Mouse (Mus musculus): ENCODE measurements around the gene Eif3m. TPM values are rescaled to one million over a fixed set of nuclear protein-coding genes. Genes with fewer than 3 reads are reported as not detected.
A peak's percentile ranks its signal among the peaks of the same experiment; 100 is the strongest.

The Eif3m gene
- polyA plus RNA-seq, 1 experiment from 2014 or later, result 330 TPM

GRCm38 (mm10) chr2:105023815-105024214, 6.9 kb upstream of the Eif3m start:
- Histone ChIP-seq H3K9me3 (ENCODE audit: control insufficient read depth, low read length) (no peaks in the 10 kb centered on the region), H3K4me1 (replicated peaks; ENCODE audit: control insufficient read depth, insufficient read depth, low read length) (peaks cover 13% of the 10 kb centered on the region), H3K27ac (ENCODE audit: low read depth, low read length) (no peak overlapping the region), H3K9ac (ENCODE audit: low read depth, low read length) (no peak overlapping the region), H3K36me3 (ENCODE audit: control insufficient read depth, insufficient read depth, low read length) (no peaks in the 10 kb centered on the region), H3K4me2 (no peak overlapping the region), H3K4me3 (ENCODE audit: low read depth, low read length) (no peak overlapping the region), H3K27me3 (replicated peaks; ENCODE audit: control insufficient read depth, insufficient read depth, low read length) (no peaks in the 10 kb centered on the region)
- DNase-seq (ENCODE audit: low spot score), result no peak
- 70% methylated on average over 4 of the region's 4 CpGs for WGBS
- ATAC-seq (replicated peaks; ENCODE audit: low FRiP score), result no peak

GRCm38 (mm10) chr2:105023031-105023615, 6.2 kb upstream of the Eif3m start:
- ATAC-seq (replicated peaks; ENCODE audit: low FRiP score) (peak; percentile 67), DNase-seq (ENCODE audit: low spot score) (no peak)
- no peak overlapping the region for H3K4me2 ChIP-seq
- H3K9ac ChIP-seq (ENCODE audit: low read depth, low read length), result no peak overlapping the region
- H3K36me3 ChIP-seq (ENCODE audit: control insufficient read depth, insufficient read depth, low read length), result no peaks in the 10 kb centered on the region
- no peak overlapping the region for H3K27ac ChIP-seq (ENCODE audit: low read depth, low read length)
- no peak overlapping the region for H3K4me3 ChIP-seq (ENCODE audit: low read depth, low read length)
- H3K27me3 ChIP-seq (replicated peaks; ENCODE audit: control insufficient read depth, insufficient read depth, low read length), result no peaks in the 10 kb centered on the region
- peaks cover 13% of the 10 kb centered on the region for H3K4me1 ChIP-seq (replicated peaks; ENCODE audit: control insufficient read depth, insufficient read depth, low read length)
- no peaks in the 10 kb centered on the region for H3K9me3 ChIP-seq (ENCODE audit: control insufficient read depth, low read length)
- 60% methylated on average over 6 of the region's 6 CpGs for WGBS

GRCm38 (mm10) chr2:105021836-105022235, 5.0 kb upstream of the Eif3m start:
- Histone ChIP-seq H3K36me3 (ENCODE audit: control insufficient read depth, insufficient read depth, low read length) (no peaks in the 10 kb centered on the region), H3K4me3 (ENCODE audit: low read depth, low read length) (no peak overlapping the region), H3K4me1 (replicated peaks; ENCODE audit: control insufficient read depth, insufficient read depth, low read length) (peaks cover 13% of the 10 kb centered on the region), H3K9ac (ENCODE audit: low read depth, low read length) (no peak overlapping the region), H3K4me2 (peak overlapping the region; percentile 33; the same call in 1 of the 2 replicates), H3K27me3 (replicated peaks; ENCODE audit: control insufficient read depth, insufficient read depth, low read length) (no peaks in the 10 kb centered on the region), H3K9me3 (ENCODE audit: control insufficient read depth, low read length) (no peaks in the 10 kb centered on the region), H3K27ac (ENCODE audit: low read depth, low read length) (no peak overlapping the region)
- 62% methylated on average over 2 of the region's 2 CpGs for WGBS
- DNase-seq (ENCODE audit: low spot score), result no peak
- peak; percentile 60 for ATAC-seq (replicated peaks; ENCODE audit: low FRiP score)

- Histone ChIP-seq H3K9me3 (ENCODE audit: control insufficient read depth, low read length) (no peaks in the 10 kb centered on the region), H3K27ac (ENCODE audit: low read depth, low read length) (peak overlapping the region; percentile 50; the same call in 1 of the 2 replicates), H3K9ac (ENCODE audit: low read depth, low read length) (0 out of 2 replicates have a peak overlapping the region, but pooled peaks have one; percentile 25), H3K4me3 (ENCODE audit: low read depth, low read length) (no peak overlapping the region), H3K4me2 (peak overlapping the region; percentile 33; the same call in 1 of the 2 replicates), H3K36me3 (ENCODE audit: control insufficient read depth, insufficient read depth, low read length) (no peaks in the 10 kb centered on the region), H3K4me1 (replicated peaks; ENCODE audit: control insufficient read depth, insufficient read depth, low read length) (peaks cover 13% of the 10 kb centered on the region), H3K27me3 (replicated peaks; ENCODE audit: control insufficient read depth, insufficient read depth, low read length) (no peaks in the 10 kb centered on the region)
- 83% methylated on average over 12 of the region's 12 CpGs for WGBS
- DNase-seq (ENCODE audit: low spot score), result no peak
- ATAC-seq (replicated peaks; ENCODE audit: low FRiP score), result no peak
These were observed 4.4 kb upstream of the Eif3m start for GRCm38 (mm10) chr2:105021256-105021655.

- Histone ChIP-seq H3K4me2 (no peak overlapping the region), H3K36me3 (ENCODE audit: control insufficient read depth, insufficient read depth, low read length) (no peaks in the 10 kb centered on the region), H3K4me1 (replicated peaks; ENCODE audit: control insufficient read depth, insufficient read depth, low read length) (peaks cover 15% of the 10 kb centered on the region), H3K27ac (ENCODE audit: low read depth, low read length) (no peak overlapping the region), H3K27me3 (replicated peaks; ENCODE audit: control insufficient read depth, insufficient read depth, low read length) (no peaks in the 10 kb centered on the region), H3K9me3 (ENCODE audit: control insufficient read depth, low read length) (no peaks in the 10 kb centered on the region), H3K9ac (ENCODE audit: low read depth, low read length) (no peak overlapping the region), H3K4me3 (ENCODE audit: low read depth, low read length) (no peak overlapping the region)
- DNase-seq (ENCODE audit: low spot score), result no peak
- ATAC-seq (replicated peaks; ENCODE audit: low FRiP score), result no peak
- WGBS, result 81% methylated on average over 1 of the region's 1 CpGs
These were observed 2.6 kb upstream of the Eif3m start for GRCm38 (mm10) chr2:105019457-105019856.

GRCm38 (mm10) chr2:105017802-105018201, 922 bp upstream of the Eif3m start:
- H3K4me1 ChIP-seq (replicated peaks; ENCODE audit: control insufficient read depth, insufficient read depth, low read length), result peaks cover 11% of the 10 kb centered on the region
- H3K9me3 ChIP-seq (ENCODE audit: control insufficient read depth, low read length), result no peaks in the 10 kb centered on the region
- H3K27me3 ChIP-seq (replicated peaks; ENCODE audit: control insufficient read depth, insufficient read depth, low read length), result no peaks in the 10 kb centered on the region
- peak overlapping the region; percentile 94; the same call in 1 of the 2 replicates for H3K4me3 ChIP-seq (ENCODE audit: low read depth, low read length)
- WGBS, result 81% methylated on average over 3 of the region's 3 CpGs
- H3K27ac ChIP-seq (ENCODE audit: low read depth, low read length), result no peak overlapping the region
- peak overlapping the region; percentile 86 for H3K4me2 ChIP-seq
- DNase-seq (ENCODE audit: low spot score) (no peak), ATAC-seq (replicated peaks; ENCODE audit: low FRiP score) (no peak; the same call in 1 of the 2 replicates)
- H3K9ac ChIP-seq (ENCODE audit: low read depth, low read length), result no peak overlapping the region; the same call in 1 of the 2 replicates
- peaks cover 2% of the 10 kb centered on the region; the same call in 1 of the 2 replicates for H3K36me3 ChIP-seq (ENCODE audit: control insufficient read depth, insufficient read depth, low read length)

- Histone ChIP-seq H3K27ac (ENCODE audit: low read depth, low read length) (peak overlapping the region; percentile 60; the same call in 1 of the 2 replicates), H3K4me3 (ENCODE audit: low read depth, low read length) (peak overlapping the region; percentile 94), H3K9me3 (ENCODE audit: control insufficient read depth, low read length) (no peaks in the 10 kb centered on the region), H3K4me1 (replicated peaks; ENCODE audit: control insufficient read depth, insufficient read depth, low read length) (peaks cover 3% of the 10 kb centered on the region), H3K4me2 (peak overlapping the region; percentile 86), H3K27me3 (replicated peaks; ENCODE audit: control insufficient read depth, insufficient read depth, low read length) (no peaks in the 10 kb centered on the region), H3K9ac (ENCODE audit: low read depth, low read length) (peak overlapping the region; percentile 93), H3K36me3 (ENCODE audit: control insufficient read depth, insufficient read depth, low read length) (peaks cover 5% of the 10 kb centered on the region)
- WGBS, result under 1% methylated on average over 41 of the region's 43 CpGs
- ATAC-seq (replicated peaks; ENCODE audit: low FRiP score), result peak; percentile 72
- no peak for DNase-seq (ENCODE audit: low spot score)
These were observed 501 bp downstream of the Eif3m start for GRCm38 (mm10) chr2:105016192-105016966.

GRCm38 (mm10) chr2:105007236-105007635, 9.6 kb downstream of the Eif3m start:
- DNase-seq (ENCODE audit: low spot score), result no peak
- H3K27me3 ChIP-seq (replicated peaks; ENCODE audit: control insufficient read depth, insufficient read depth, low read length), result no peaks in the 10 kb centered on the region
- no peaks in the 10 kb centered on the region for H3K9me3 ChIP-seq (ENCODE audit: control insufficient read depth, low read length)
- H3K4me2 ChIP-seq, result no peak overlapping the region
- no peak overlapping the region for H3K4me3 ChIP-seq (ENCODE audit: low read depth, low read length)
- no peak overlapping the region for H3K27ac ChIP-seq (ENCODE audit: low read depth, low read length)
- ATAC-seq (replicated peaks; ENCODE audit: low FRiP score), result no peak
- H3K9ac ChIP-seq (ENCODE audit: low read depth, low read length), result no peak overlapping the region
- peaks cover 19% of the 10 kb centered on the region for H3K36me3 ChIP-seq (ENCODE audit: control insufficient read depth, insufficient read depth, low read length)
- no peaks in the 10 kb centered on the region for H3K4me1 ChIP-seq (replicated peaks; ENCODE audit: control insufficient read depth, insufficient read depth, low read length)

Measured in liver, embryonic 11.5 days (tissue).